ENCODE assay signal across 38 mouse cellular contexts in genomic region chr12:102860806-102861205, GRCm38 (mm10). TPM values are rescaled to one million over a fixed set of nuclear protein-coding genes. Genes with fewer than 3 reads are reported as not detected.
"Had no signal": no experiment of that assay in that cellular context is flagged by ENCODE, and none has a peak within 500 bp of the region (broad histone marks: within the 10 kb centered on the region; RNA-seq: fewer than 3 reads in every experiment).

No protein-coding gene starts in this region.

- H3K4me2 ChIP-seq: embryonic facial prominence, embryonic 12.5 days; embryonic facial prominence, embryonic 13.5 days; embryonic facial prominence, embryonic 15.5 days; forebrain, embryonic 12.5 days; forebrain, embryonic 13.5 days; forebrain, embryonic 15.5 days had no signal

- H3K27me3 ChIP-seq: embryonic facial prominence, embryonic 12.5 days; embryonic facial prominence, embryonic 13.5 days; embryonic facial prominence, embryonic 15.5 days; forebrain, embryonic 12.5 days; forebrain, embryonic 13.5 days; forebrain, embryonic 15.5 days had no signal

- H3K4me1 ChIP-seq: embryonic facial prominence, embryonic 10.5 days; embryonic facial prominence, embryonic 13.5 days; embryonic facial prominence, embryonic 15.5 days; forebrain, embryonic 10.5 days; forebrain, embryonic 12.5 days; forebrain, embryonic 13.5 days; forebrain, embryonic 15.5 days had no signal

- H3K9ac ChIP-seq: embryonic facial prominence, embryonic 12.5 days; embryonic facial prominence, embryonic 13.5 days; embryonic facial prominence, embryonic 15.5 days; forebrain, embryonic 12.5 days; forebrain, embryonic 13.5 days; forebrain, embryonic 15.5 days; forebrain, postnatal 0 days had no signal

- H3K36me3 ChIP-seq: embryonic facial prominence, embryonic 12.5 days; embryonic facial prominence, embryonic 13.5 days; embryonic facial prominence, embryonic 15.5 days; forebrain, embryonic 12.5 days; forebrain, embryonic 15.5 days had no signal

- H3K27ac ChIP-seq: embryonic facial prominence, embryonic 10.5 days; embryonic facial prominence, embryonic 12.5 days; embryonic facial prominence, embryonic 13.5 days; embryonic facial prominence, embryonic 15.5 days; forebrain, embryonic 10.5 days; forebrain, embryonic 12.5 days; forebrain, embryonic 13.5 days; forebrain, embryonic 15.5 days; gastrocnemius, adult 2 months; heart, adult 2 months had no signal

- H3K9me3 ChIP-seq: embryonic facial prominence, embryonic 10.5 days; embryonic facial prominence, embryonic 12.5 days; embryonic facial prominence, embryonic 13.5 days; embryonic facial prominence, embryonic 15.5 days; forebrain, embryonic 10.5 days; forebrain, embryonic 12.5 days; forebrain, embryonic 13.5 days; forebrain, embryonic 15.5 days had no signal

- ATAC-seq: forebrain, embryonic 13.5 days; forebrain, embryonic 14.5 days; forebrain, embryonic 15.5 days; forebrain, embryonic 16.5 days; forebrain, postnatal 0 days had no signal

- DNase-seq: cerebellum, adult 9-10 months; cerebellum, adult 9-11 months; cerebellum, postnatal 10 days; cerebellum, postnatal 14 days; cerebellum, postnatal 25 days; cerebellum, postnatal 36 days; embryo, embryonic 11 days; forebrain, postnatal 0 days; gastrocnemius, adult 2 months; gastrocnemius, postnatal 10 days; gastrocnemius, postnatal 14 days; gastrocnemius, postnatal 25 days; gastrocnemius, postnatal 36 days; heart, adult 11 months; heart, adult 18-20 months; heart, adult 2 months had no signal

- H3K4me3 ChIP-seq: embryonic facial prominence, embryonic 10.5 days; embryonic facial prominence, embryonic 12.5 days; embryonic facial prominence, embryonic 13.5 days; embryonic facial prominence, embryonic 15.5 days; erythroblast, embryonic 14.5 days; forebrain, embryonic 10.5 days; forebrain, embryonic 12.5 days; forebrain, embryonic 13.5 days; forebrain, embryonic 15.5 days; gastrocnemius, adult 2 months; heart, adult 2 months had no signal

RNA-seq across cellular contexts. Expression of gene Cox8c, which starts 38.3 kb away (rescaled TPM):
- total RNA-seq: common myeloid progenitor, adult 5-6 weeks; forebrain, postnatal 0 days; gastrocnemius, adult 18-20 months; gastrocnemius, adult 2 months; gastrocnemius, adult 8-10 months; gastrocnemius, postnatal 10 days; gastrocnemius, postnatal 14 days; gastrocnemius, postnatal 25 days; gastrocnemius, postnatal 36 days; gastrocnemius, postnatal 4 days; granulocyte monocyte progenitor cell, adult 5-6 weeks; heart, adult 18-20 months; heart, adult 2 months; heart, adult 8-10 months had no signal
- polyA plus RNA-seq: cortical plate, adult 2 months; embryonic facial prominence, embryonic 10.5 days; embryonic facial prominence, embryonic 11.5 days; embryonic facial prominence, embryonic 12.5 days; embryonic facial prominence, embryonic 13.5 days; embryonic facial prominence, embryonic 14.5 days; embryonic facial prominence, embryonic 15.5 days; erythroblast, embryonic 14.5 days; forebrain, embryonic 10.5 days; forebrain, embryonic 11.5 days; forebrain, embryonic 12.5 days; forebrain, embryonic 13.5 days; forebrain, embryonic 14.5 days; forebrain, embryonic 15.5 days; forebrain, embryonic 16.5 days; forebrain, postnatal 0 days; frontal cortex, adult 2 months; heart, adult 2 months had no signal
